In genomic region chr4:130865901-130866371, GRCm38 (mm10) we compare ENCODE assay signal across 9 mouse cellular contexts. TPM values are rescaled to one million over a fixed set of nuclear protein-coding genes. Genes with fewer than 3 reads are reported as not detected.
DNase-seq lines count a peak whose midpoint lies in the region; ATAC-seq and TF ChIP-seq lines count a peak whose summit lies in the region.
"Had no signal": no experiment of that assay in that cellular context is flagged by ENCODE, and none has a peak within 500 bp of the region (broad histone marks: within the 10 kb centered on the region; RNA-seq: fewer than 3 reads in every experiment).

No protein-coding gene starts in this region.

- no peak for TF ChIP-seq EP300 in heart, adult 2 months (IDR thresholded peaks at IDR 0.05; ENCODE audit: insufficient read depth, low read depth, low read length)

- no peaks in the 10 kb centered on the region for H3K9me3 ChIP-seq in hindbrain, embryonic 15.5 days
- no peaks in the 10 kb centered on the region for H3K9me3 ChIP-seq in limb, embryonic 15.5 days
- H3K9me3 ChIP-seq: liver, embryonic 13.5 days had no signal

- DNase-seq in heart, postnatal 4 days, result peak; percentile 32
- no peak for DNase-seq in heart, adult 2 months
- no peak for DNase-seq in T-cell, adult 2 months (ENCODE audit: low spot score)
- no peak for DNase-seq in lung, adult 18-20 months
- DNase-seq in adrenal gland, postnatal 25 days, result no peak
- DNase-seq: liver, embryonic 13.5 days had no signal

- no peaks in the 10 kb centered on the region for H3K27me3 ChIP-seq in heart, adult 2 months (ENCODE audit: control insufficient read depth, insufficient read depth, low read length)
- 0 out of 2 replicates have a peak, but pooled peaks cover 3% of the 10 kb centered on the region for H3K27me3 ChIP-seq in hindbrain, embryonic 15.5 days
- peaks cover 32% of the 10 kb centered on the region for H3K27me3 ChIP-seq in limb, embryonic 15.5 days

- TF ChIP-seq CTCF in heart, adult 2 months (IDR thresholded peaks at IDR 0.05), result no peak

- no peak for TF ChIP-seq POLR2A in heart, adult 2 months (IDR thresholded peaks at IDR 0.05; ENCODE audit: insufficient read depth, low read depth, low read length)

- intact Hi-C loops in heart, adult 2 months (cut with DNase I), result no loop called here

- 43% methylated on average over 8 of the region's 8 CpGs for WGBS in heart, adult 2 months
- WGBS in hindbrain, embryonic 15.5 days, result 8% methylated on average over 8 of the region's 8 CpGs
- WGBS in limb, embryonic 15.5 days, result 23% methylated on average over 8 of the region's 8 CpGs

- H3K27ac ChIP-seq in heart, adult 2 months, result no peak overlapping the region
- H3K27ac ChIP-seq in hindbrain, embryonic 15.5 days (replicated peaks), result peak overlapping the region; percentile 85
- peak overlapping the region; percentile 43; the same call in 1 of the 2 replicates for H3K27ac ChIP-seq in limb, embryonic 15.5 days
- H3K27ac ChIP-seq: liver, embryonic 13.5 days had no signal

- H3K79me2 ChIP-seq in heart, adult 2 months (replicated peaks; ENCODE audit: control insufficient read depth, insufficient read depth, low read length), result no peaks in the 10 kb centered on the region

- ATAC-seq in hindbrain, embryonic 15.5 days (ENCODE audit: low FRiP score, low read depth), result peak; percentile 16; the same call in 1 of the 2 replicates
- no peak for ATAC-seq in limb, embryonic 15.5 days (ENCODE audit: insufficient number of reproducible peaks, low FRiP score, low TSS enrichment, low read depth)
- ATAC-seq in erythroblast, adult 5-6 weeks (replicated peaks; ENCODE audit: low FRiP score, poor library complexity, severe bottlenecking), result no peak

- peaks cover 4% of the 10 kb centered on the region for H3K4me1 ChIP-seq in heart, adult 2 months (ENCODE audit: control insufficient read depth, insufficient read depth, low read length)
- peaks cover 57% of the 10 kb centered on the region for H3K4me1 ChIP-seq in hindbrain, embryonic 15.5 days (replicated peaks)
- H3K4me1 ChIP-seq in limb, embryonic 15.5 days, result peaks cover 35% of the 10 kb centered on the region
- H3K4me1 ChIP-seq: liver, embryonic 13.5 days had no signal

- H3K4me2 ChIP-seq in hindbrain, embryonic 15.5 days, result 0 out of 2 replicates have a peak overlapping the region, but pooled peaks have one; percentile 18
- no peak overlapping the region for H3K4me2 ChIP-seq in limb, embryonic 15.5 days
- H3K4me2 ChIP-seq: liver, embryonic 13.5 days had no signal

- H3K4me3 ChIP-seq in heart, adult 2 months, result no peak overlapping the region
- no peak overlapping the region for H3K4me3 ChIP-seq in hindbrain, embryonic 15.5 days
- H3K4me3 ChIP-seq in limb, embryonic 15.5 days, result no peak overlapping the region
- H3K4me3 ChIP-seq: liver, embryonic 13.5 days had no signal

- no peaks in the 10 kb centered on the region for H3K36me3 ChIP-seq in heart, adult 2 months (ENCODE audit: control insufficient read depth, insufficient read depth, low read length)
- no peaks in the 10 kb centered on the region for H3K36me3 ChIP-seq in hindbrain, embryonic 15.5 days
- no peaks in the 10 kb centered on the region for H3K36me3 ChIP-seq in limb, embryonic 15.5 days
- H3K36me3 ChIP-seq: liver, embryonic 13.5 days had no signal

- no peak overlapping the region for H3K9ac ChIP-seq in heart, adult 2 months (ENCODE audit: low read depth, low read length)
- no peak overlapping the region for H3K9ac ChIP-seq in hindbrain, embryonic 15.5 days
- H3K9ac ChIP-seq in limb, embryonic 15.5 days, result no peak overlapping the region
- H3K9ac ChIP-seq: liver, embryonic 13.5 days had no signal

RNA-seq across cellular contexts. Expression of gene Laptm5, which starts 47.0 kb away (rescaled TPM):
- 10 to 100 TPM; 10.1 to 13.4 TPM for total RNA-seq in heart, postnatal 4 days (2021)
- total RNA-seq in heart, adult 2 months (2021), result 10 to 100 TPM; 15.5 to 22.8 TPM
- polyA plus RNA-seq in heart, adult 2 months (2012; rRNA removed), result 44.1 and 59.4 TPM in 2 replicates
- polyA plus RNA-seq in hindbrain, embryonic 15.5 days (2015; fragmentation: Nextera tagmentation; extraction: Ambion mirVana), result 24.9 and 34.6 TPM in 2 replicates
- 59.7 and 67.1 TPM in 2 replicates for polyA plus RNA-seq in limb, embryonic 15.5 days (2015; fragmentation: Nextera tagmentation; extraction: Ambion mirVana)
- 171 and 179 TPM in 2 replicates for total RNA-seq in erythroblast, adult 5-6 weeks (2015; ENCODE audit: low replicate concordance)
- total RNA-seq in erythroblast, adult 5-6 weeks (2017; ENCODE audit: low replicate concordance), result 42.5 and 62.7 TPM in 2 replicates
- 12.1 and 13.6 TPM in 2 replicates for total RNA-seq in adrenal gland, postnatal 25 days (2021)
